Mouse (Mus musculus): ENCODE results near the gene Zfp91.

The Zfp91 gene

GRCm38 (mm10) chr19:12720463-12720862, 75.5 kb downstream of the Zfp91 start:
- in situ Hi-C loops (cut with MboI; ENCODE audit: unreplicated experiment in 2 of 2) = loop anchor here in 1 of 2 experiments (5.0 kb wide), 1 partner anchor 97 kb away; no protein-coding TSS in a partner anchor

DNA sequence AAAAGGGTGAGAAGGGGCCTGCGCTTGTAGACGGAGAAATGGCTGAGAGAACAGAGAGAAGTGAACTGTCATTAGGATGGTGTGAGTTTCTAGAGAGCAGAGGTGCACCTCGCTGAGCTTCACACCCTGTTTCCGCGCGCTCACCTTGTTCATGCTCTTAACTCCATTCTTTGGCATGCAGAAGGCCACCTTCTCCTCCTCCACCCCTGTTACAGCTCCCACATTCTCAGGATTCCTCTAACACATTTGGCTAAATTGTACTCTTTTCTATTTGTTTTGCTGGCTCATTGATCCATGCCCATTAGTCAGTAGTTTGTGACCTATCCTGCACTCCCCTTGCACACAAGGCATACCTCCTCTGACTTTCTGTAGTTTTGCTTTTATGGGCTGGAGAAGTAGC, 76.7 kb downstream of the Zfp91 start:
- in situ Hi-C loops (cut with MboI; ENCODE audit: unreplicated experiment in 2 of 2) = loop anchor here in 1 of 2 experiments (10.0 kb wide), 1 partner anchor 204 kb away; no protein-coding TSS in a partner anchor

All from v-Abl transformed pro-B cells (cell line).